Mouse (Mus musculus) limb, embryonic 11.5 days (tissue): ENCODE measurements at regions not wholly inside any gene's neighbourhood (a gene's known extent, or its start where the extent isn't known, plus 50 kb on each side); places are given as distances from the start of the nearest gene placed in this dataset.

Experiments
- ATAC-seq: fragments of 200-750 bp; cut with Nextera tagmentation; 2 replicates; pipeline ENCODE4 v1.8.0; 2017; ENCODE audit warnings: low read depth; ENCODE audit not compliant: insufficient number of reproducible peaks, low FRiP score, low TSS enrichment
- DNase-seq: peaks from one replicate; pipeline ENCODE4 v3.0.0-alpha.2; 2015; ENCODE audit warnings: low spot score
- H3K27ac ChIP-seq: fragments of 300-500 bp; sonication (generic); replicated peaks from 2 replicates; pipeline ENCODE4 v1.5.1; 2014; ENCODE audit warnings: low read depth, mild to moderate bottlenecking, low read length
- H3K27me3 ChIP-seq: fragments of 300-500 bp; sonication (generic); 2 replicates; pipeline ENCODE4 v1.6.1; 2014; ENCODE audit warnings: mild to moderate bottlenecking, low read length, mixed read lengths; ENCODE audit not compliant: control insufficient read depth, insufficient read depth
- H3K36me3 ChIP-seq: fragments of 300-500 bp; sonication (generic); 2 replicates; pipeline ENCODE4 v1.6.1; 2014; ENCODE audit warnings: mild to moderate bottlenecking, low read length, moderate library complexity, mixed read lengths; ENCODE audit not compliant: control insufficient read depth, insufficient read depth
- H3K4me1 ChIP-seq: fragments of 300-500 bp; sonication (generic); 2 replicates; pipeline ENCODE4 v1.6.1; 2014; ENCODE audit warnings: low read length, mixed read lengths; ENCODE audit not compliant: control insufficient read depth, insufficient read depth
- H3K4me2 ChIP-seq: fragments of 300-500 bp; sonication (generic); 2 replicates; pipeline ENCODE4 v1.6.1; 2014; ENCODE audit warnings: low read depth, mild to moderate bottlenecking, moderate library complexity; ENCODE audit not compliant: severe bottlenecking
- H3K4me3 ChIP-seq: fragments of 300-500 bp; sonication (generic); 2 replicates; pipeline ENCODE4 v1.5.1; 2014; ENCODE audit warnings: low read depth, low read length
- H3K9ac ChIP-seq: fragments of 300-500 bp; sonication (generic); 2 replicates; pipeline ENCODE4 v1.6.1; 2014; ENCODE audit warnings: mild to moderate bottlenecking, low read length
- H3K9me3 ChIP-seq: fragments of 300-500 bp; sonication (generic); 2 replicates; pipeline ENCODE4 v1.6.1; 2016; ENCODE audit warnings: low read length; ENCODE audit not compliant: control insufficient read depth
- WGBS: fragments of 180-500 bp; shearing (Covaris S2); extraction: QIAGEN DNeasy Blood & Tissue Kit; methylation state at CpG from one replicate; pipeline ENCODE4 v1.1.7; 2014; 5-methylcytosine and 5-hydroxymethylcytosine counted together

DNA sequence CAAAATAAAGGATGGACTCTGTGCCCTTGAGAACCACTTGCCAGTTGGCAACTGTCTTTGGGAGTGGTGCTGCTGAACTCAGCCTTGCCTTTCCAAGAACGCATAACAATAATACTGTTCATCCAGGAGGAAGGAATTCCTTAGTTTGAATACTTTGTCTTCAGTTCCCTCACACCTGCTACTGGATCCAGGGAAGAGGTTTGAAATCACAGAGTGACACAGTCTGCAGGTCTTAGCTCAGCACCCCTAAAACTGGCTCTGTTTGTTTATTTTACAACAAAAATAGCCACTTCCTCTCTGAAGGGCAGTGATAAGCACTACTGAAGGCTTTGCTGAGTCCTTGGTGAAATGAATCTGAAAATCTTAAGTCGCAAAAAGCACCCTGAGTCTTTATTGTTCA lies 703.1 kb upstream of the Marcks start:
- Histone ChIP-seq H3K27me3 (no peaks in the 10 kb centered on the region), H3K36me3 (no peaks in the 10 kb centered on the region), H3K4me1 (no peaks in the 10 kb centered on the region), H3K9ac (no peak overlapping the region), H3K27ac (no peak overlapping the region), H3K9me3 (no peaks in the 10 kb centered on the region), H3K4me3 (no peak overlapping the region), H3K4me2 (no peak overlapping the region)
- WGBS, result 71% methylated on average over 2 of the region's 2 CpGs
- ATAC-seq (no peak), DNase-seq (no peak)

DNA sequence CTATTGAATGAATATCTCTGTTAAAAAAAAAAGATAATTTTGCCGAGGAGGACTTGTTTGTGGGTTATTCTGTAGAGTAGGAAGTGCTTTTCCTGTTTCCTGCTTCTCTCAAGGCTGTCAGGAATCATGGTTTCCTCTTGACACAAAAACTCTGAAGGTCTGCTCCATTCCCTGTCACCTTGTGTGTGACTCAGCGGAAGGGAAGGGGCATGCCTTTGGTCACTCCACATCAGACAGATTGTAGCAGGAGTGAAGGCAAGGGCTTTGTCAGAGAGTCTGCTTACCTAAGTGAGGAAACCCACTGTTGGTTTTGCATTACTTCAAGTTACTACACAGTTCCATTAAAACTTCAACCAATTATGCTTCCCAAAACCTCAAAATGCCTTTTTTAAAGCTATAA lies 699.0 kb upstream of the Marcks start:
- ATAC-seq, result no peak

DNA sequence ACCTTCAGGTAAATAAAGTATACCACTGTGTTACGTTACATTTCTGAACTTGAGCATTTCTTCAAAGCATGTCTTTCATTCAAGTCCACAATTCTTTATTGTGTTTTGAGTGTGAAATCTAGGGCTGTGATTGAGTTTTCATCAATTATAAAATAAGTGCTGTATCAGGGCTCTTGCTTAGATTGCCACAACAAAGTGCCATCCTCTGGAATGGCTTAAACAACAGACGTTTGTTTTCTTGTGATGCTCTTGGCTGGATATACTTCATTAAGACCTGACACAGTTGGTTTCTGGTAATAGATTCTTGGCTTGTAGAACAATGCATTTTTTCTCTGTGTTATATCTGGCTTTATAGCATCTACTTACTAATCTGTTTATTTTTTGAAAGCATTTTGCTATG lies 674.3 kb upstream of the Marcks start:
- Histone ChIP-seq H3K27me3 (no peaks in the 10 kb centered on the region), H3K9ac (no peak overlapping the region), H3K4me3 (no peak overlapping the region), H3K9me3 (no peaks in the 10 kb centered on the region), H3K27ac (no peak overlapping the region), H3K4me1 (no peaks in the 10 kb centered on the region), H3K4me2 (no peak overlapping the region), H3K36me3 (no peaks in the 10 kb centered on the region)
- 86% methylated on average over 2 of the region's 2 CpGs for WGBS
- DNase-seq (no peak), ATAC-seq (no peak)

More for the DNA sequence above, 699.0 kb upstream of the Marcks start:
- Histone ChIP-seq H3K9ac (no peak overlapping the region), H3K4me2 (no peak overlapping the region), H3K9me3 (no peaks in the 10 kb centered on the region), H3K27ac (no peak overlapping the region), H3K27me3 (no peaks in the 10 kb centered on the region), H3K36me3 (no peaks in the 10 kb centered on the region), H3K4me3 (no peak overlapping the region), H3K4me1 (no peaks in the 10 kb centered on the region)
- WGBS, result 86% methylated on average over 2 of the region's 2 CpGs
- no peak for DNase-seq

DNA sequence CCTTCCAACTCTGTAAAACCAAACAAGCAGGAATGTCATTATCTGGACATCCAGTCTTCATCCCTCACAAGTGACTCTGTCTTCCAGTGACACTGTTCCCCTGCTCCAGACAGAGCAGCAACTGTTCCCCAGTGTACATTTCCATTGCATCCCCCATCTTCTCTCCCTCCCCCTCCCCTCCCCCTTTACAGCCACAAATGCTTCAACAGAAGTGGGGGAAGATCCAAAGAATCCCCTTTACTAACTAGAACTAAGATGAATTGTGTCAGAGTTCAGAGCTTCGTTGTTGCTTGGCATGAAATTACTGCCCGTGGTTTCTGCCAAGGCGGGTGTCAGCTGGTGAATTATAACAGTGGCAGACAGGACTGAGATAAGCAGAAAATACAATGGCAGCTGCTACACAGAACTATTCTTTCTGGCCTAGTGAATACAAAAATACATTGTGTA lies 673.7 kb upstream of the Marcks start:
- no peak for ATAC-seq

DNA sequence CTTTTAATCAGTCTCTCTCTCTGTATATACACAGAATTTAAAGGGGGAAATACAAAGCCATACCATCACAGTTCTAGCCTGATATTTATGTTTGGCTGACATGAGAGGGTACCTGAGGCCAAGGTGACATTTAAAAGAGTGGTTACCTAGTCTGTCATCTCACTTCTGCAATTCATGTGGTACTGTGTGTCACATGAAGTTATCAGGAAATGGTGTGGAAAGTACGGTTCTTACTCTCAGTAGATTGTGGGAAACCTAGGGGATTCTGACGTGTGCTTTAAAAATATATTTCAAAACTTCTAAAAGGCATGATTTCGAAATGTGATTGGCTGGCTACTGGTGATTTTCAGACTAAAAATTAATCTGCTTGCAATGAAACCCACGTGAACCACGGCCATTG lies 673.1 kb upstream of the Marcks start:
- no peaks in the 10 kb centered on the region for H3K36me3 ChIP-seq
- H3K4me3 ChIP-seq, result no peak overlapping the region
- H3K27me3 ChIP-seq, result no peaks in the 10 kb centered on the region
- 89% methylated on average over 5 of the region's 5 CpGs for WGBS
- H3K9ac ChIP-seq, result no peak overlapping the region
- DNase-seq (no peak), ATAC-seq (no peak)
- H3K4me2 ChIP-seq, result no peak overlapping the region
- no peak overlapping the region for H3K27ac ChIP-seq
- no peaks in the 10 kb centered on the region for H3K4me1 ChIP-seq
- no peaks in the 10 kb centered on the region for H3K9me3 ChIP-seq

More for the DNA sequence above, 673.7 kb upstream of the Marcks start:
- WGBS, result 49% methylated on average over 3 of the region's 3 CpGs
- Histone ChIP-seq H3K4me1 (no peaks in the 10 kb centered on the region), H3K27me3 (no peaks in the 10 kb centered on the region), H3K9me3 (no peaks in the 10 kb centered on the region), H3K4me2 (no peak overlapping the region), H3K27ac (no peak overlapping the region), H3K4me3 (no peak overlapping the region), H3K9ac (no peak overlapping the region), H3K36me3 (no peaks in the 10 kb centered on the region)
- DNase-seq, result no peak

DNA sequence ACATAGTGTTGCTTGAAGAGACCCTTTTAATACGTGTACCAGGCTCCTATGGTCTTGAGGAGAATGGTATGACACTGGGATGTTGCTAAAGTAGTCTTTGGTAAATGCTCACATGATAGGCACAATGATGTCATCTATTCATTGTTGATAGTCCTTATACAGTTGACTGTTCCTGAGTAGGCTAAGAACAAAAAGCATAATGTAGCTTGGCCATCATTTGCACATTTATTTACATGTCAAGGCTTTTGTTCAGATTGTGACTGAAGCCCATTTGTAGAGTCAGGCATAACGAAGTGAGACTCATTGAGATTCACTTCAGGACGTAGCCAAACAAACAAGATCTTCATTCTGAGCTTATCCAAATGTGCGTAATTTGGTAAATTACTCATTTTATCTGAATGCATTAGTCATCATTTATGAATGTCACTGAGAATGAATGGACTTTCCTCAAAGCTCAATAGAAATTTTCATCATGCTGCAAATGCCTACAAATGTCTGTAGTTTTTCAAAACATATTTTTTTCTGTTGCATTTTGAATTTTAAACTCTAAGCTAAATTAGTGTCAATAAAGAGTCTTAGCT lies 664.6 kb upstream of the Marcks start:
- DNase-seq (no peak), ATAC-seq (no peak)
- WGBS, result 87% methylated on average over 4 of the region's 4 CpGs
- Histone ChIP-seq H3K36me3 (no peaks in the 10 kb centered on the region), H3K4me2 (no peak overlapping the region), H3K9ac (no peak overlapping the region), H3K27ac (no peak overlapping the region), H3K9me3 (no peaks in the 10 kb centered on the region), H3K27me3 (no peaks in the 10 kb centered on the region), H3K4me1 (no peaks in the 10 kb centered on the region), H3K4me3 (no peak overlapping the region)

DNA sequence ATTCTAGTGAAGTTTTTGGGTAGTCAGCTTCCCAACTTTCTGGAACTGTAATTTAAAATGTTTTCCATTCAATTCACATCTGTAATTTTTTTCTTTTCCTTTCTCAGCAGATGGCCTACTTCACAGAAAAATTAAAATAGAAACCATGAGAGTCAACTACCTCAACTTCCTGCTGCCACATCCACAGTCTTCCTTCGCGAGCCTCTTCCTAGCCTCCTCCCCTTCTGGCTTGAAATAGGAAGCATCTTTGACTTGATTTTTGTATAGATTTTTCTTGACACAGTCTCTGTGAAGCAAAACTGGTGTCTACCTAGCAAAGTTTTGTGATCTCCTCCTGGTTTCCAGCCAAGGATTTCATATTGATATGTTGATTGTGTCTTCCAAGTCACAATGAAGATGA lies 660.7 kb upstream of the Marcks start:
- H3K27ac ChIP-seq, result no peak overlapping the region
- ATAC-seq (no peak), DNase-seq (no peak)
- H3K9me3 ChIP-seq, result no peaks in the 10 kb centered on the region
- 90% methylated on average over 2 of the region's 2 CpGs for WGBS
- H3K27me3 ChIP-seq, result no peaks in the 10 kb centered on the region
- H3K36me3 ChIP-seq, result no peaks in the 10 kb centered on the region
- H3K4me3 ChIP-seq, result no peak overlapping the region
- no peak overlapping the region for H3K9ac ChIP-seq
- no peaks in the 10 kb centered on the region for H3K4me1 ChIP-seq
- H3K4me2 ChIP-seq, result no peak overlapping the region

DNA sequence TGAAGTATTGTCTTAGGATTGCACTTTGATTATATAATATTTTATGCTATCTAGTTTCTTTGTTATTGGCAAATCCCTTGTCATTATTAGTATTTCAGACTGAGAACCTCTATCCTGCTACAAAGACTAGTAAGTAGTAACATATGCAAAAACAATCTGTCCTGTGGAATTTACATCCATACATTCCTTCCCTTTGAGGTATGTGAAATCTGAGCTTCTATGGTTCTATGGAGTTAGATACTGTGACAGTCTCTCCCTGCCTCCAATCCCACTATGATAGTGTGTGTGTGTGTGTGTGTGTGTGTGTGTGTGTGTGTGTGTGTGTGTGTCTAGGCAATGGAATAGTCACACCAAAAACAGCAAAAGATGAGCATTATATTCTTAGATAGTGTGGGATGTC lies 659.6 kb upstream of the Marcks start:
- H3K4me2 ChIP-seq, result no peak overlapping the region
- H3K36me3 ChIP-seq, result no peaks in the 10 kb centered on the region
- no peak overlapping the region for H3K4me3 ChIP-seq
- peak; percentile 39; the same call in 1 of the 2 replicates for ATAC-seq
- H3K27me3 ChIP-seq, result no peaks in the 10 kb centered on the region
- no peaks in the 10 kb centered on the region for H3K9me3 ChIP-seq
- no peak for DNase-seq
- H3K27ac ChIP-seq, result no peak overlapping the region
- no peaks in the 10 kb centered on the region for H3K4me1 ChIP-seq
- H3K9ac ChIP-seq, result no peak overlapping the region

DNA sequence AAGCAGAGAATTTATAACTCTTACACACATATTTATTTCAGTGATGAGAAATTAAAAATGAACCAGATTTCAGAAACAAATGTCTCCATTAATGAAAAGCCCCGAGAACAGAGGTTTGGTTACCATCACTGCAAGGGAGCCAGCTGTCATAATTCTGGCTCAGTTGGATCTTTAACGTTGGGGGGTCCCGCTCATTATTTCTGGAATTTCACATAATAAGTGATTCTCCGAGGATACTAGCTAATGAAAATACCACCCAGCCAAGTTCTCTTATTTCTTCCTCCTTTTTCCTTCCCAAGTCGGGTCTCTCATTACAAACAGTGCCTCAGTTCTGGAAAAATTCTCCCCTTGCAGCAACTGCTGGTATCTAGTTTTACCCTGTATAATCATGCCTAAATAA lies 659.0 kb upstream of the Marcks start:
- no peak overlapping the region for H3K4me3 ChIP-seq
- H3K4me1 ChIP-seq, result no peaks in the 10 kb centered on the region
- H3K27me3 ChIP-seq, result no peaks in the 10 kb centered on the region
- DNase-seq, result no peak
- H3K27ac ChIP-seq, result no peak overlapping the region
- no peak for ATAC-seq
- 64% methylated on average over 5 of the region's 5 CpGs for WGBS
- H3K36me3 ChIP-seq, result no peaks in the 10 kb centered on the region
- H3K9ac ChIP-seq, result no peak overlapping the region
- H3K4me2 ChIP-seq, result no peak overlapping the region
- H3K9me3 ChIP-seq, result no peaks in the 10 kb centered on the region
